Mouse (Mus musculus): ENCODE data around the gene Bmp2.

- TF ChIP-seq CTCF (IDR thresholded peaks at IDR 0.05; ENCODE audit: borderline replicate concordance, insufficient read depth, low read depth, low read length): no peak
- TF ChIP-seq POLR2A (IDR thresholded peaks at IDR 0.05; ENCODE audit: borderline replicate concordance, insufficient read depth, low read length): no peak
Measured at GRCm38 (mm10) chr2:133540702-133541101, 11.3 kb upstream of the Bmp2 start.
